Mouse (Mus musculus) limb, embryonic 14.5 days (tissue): ENCODE data around the gene Dgkz. TPM values are rescaled to one million over a fixed set of nuclear protein-coding genes. Genes with fewer than 3 reads are reported as not detected.

ENCODE experiments used
- ATAC-seq: fragments of 200-750 bp; cut with Nextera tagmentation; 2 replicates; pipeline ENCODE4 v1.8.0; 2017; ENCODE audit warnings: low read depth, moderate number of reproducible peaks, moderate TSS enrichment; ENCODE audit not compliant: low FRiP score
- DNase-seq: peaks from one replicate; pipeline ENCODE4 v3.0.0-alpha.2; 2015; ENCODE audit warnings: low spot score
- H3K27ac ChIP-seq: fragments of 300-500 bp; sonication (generic); replicated peaks from 2 replicates; pipeline ENCODE4 v1.5.1; 2014; ENCODE audit warnings: low read depth, mild to moderate bottlenecking, low read length, moderate library complexity, mixed read lengths
- H3K27me3 ChIP-seq: fragments of 300-500 bp; sonication (generic); 2 replicates; pipeline ENCODE4 v1.6.1; 2014; ENCODE audit warnings: low read length, mixed read lengths; ENCODE audit not compliant: control insufficient read depth, insufficient read depth
- H3K36me3 ChIP-seq: fragments of 300-500 bp; sonication (generic); 2 replicates; pipeline ENCODE4 v1.6.1; 2014; ENCODE audit warnings: mild to moderate bottlenecking, low read length, moderate library complexity, mixed read lengths; ENCODE audit not compliant: control insufficient read depth, insufficient read depth
- H3K4me1 ChIP-seq: fragments of 300-500 bp; sonication (generic); 2 replicates; pipeline ENCODE4 v1.6.1; 2014; ENCODE audit warnings: antibody characterized with exemption, low read length, mixed read lengths; ENCODE audit not compliant: control insufficient read depth, insufficient read depth
- H3K4me2 ChIP-seq: fragments of 300-500 bp; sonication (generic); replicated peaks from 2 replicates; pipeline ENCODE4 v1.6.1; 2014; ENCODE audit warnings: low read depth, mild to moderate bottlenecking, low read length, moderate library complexity; ENCODE audit not compliant: severe bottlenecking
- H3K4me3 ChIP-seq: fragments of 300-500 bp; sonication (generic); replicated peaks from 2 replicates; pipeline ENCODE4 v1.5.1; 2014; ENCODE audit warnings: low read length
- H3K9ac ChIP-seq: fragments of 300-500 bp; sonication (generic); 2 replicates; pipeline ENCODE4 v1.6.1; 2014; ENCODE audit warnings: mild to moderate bottlenecking, low read depth, low read length, moderate library complexity; ENCODE audit not compliant: severe bottlenecking
- H3K9me3 ChIP-seq: fragments of 300-500 bp; sonication (generic); 2 replicates; pipeline ENCODE4 v1.6.1; 2016; ENCODE audit warnings: low read length; ENCODE audit not compliant: control insufficient read depth
- POLR2A ChIP-seq: fragments of 200-500 bp; IDR thresholded peaks from 2 replicates; pipeline ENCODE4 v1.8.0; 2012; ENCODE audit warnings: inconsistent platforms, mild to moderate bottlenecking, moderate library complexity, borderline replicate concordance; ENCODE audit not compliant: insufficient read depth, insufficient read length; ENCODE audit errors: extremely low read depth
- WGBS: fragments of 180-500 bp; shearing (Covaris S2); extraction: QIAGEN DNeasy Blood & Tissue Kit; methylation state at CpG from one replicate; pipeline ENCODE4 v1.1.7; 2014; 5-methylcytosine and 5-hydroxymethylcytosine counted together
- polyA plus RNA-seq, 2 experiments: library from polyadenylated mRNA; depleted of rRNA in 1 of 2; stranded (reverse) in 1 of 2; unstranded in 1 of 2; fragments of >200 nt; fragmentation: Nextera tagmentation in 1 of 2; extraction: Ambion mirVana in 1 of 2; gene quantifications; 2 replicates each; pipeline versions ENCODE4 v1.2.1 to v1.2.3; 2012 to 2014

Gene Dgkz
- polyA plus RNA-seq, 2 experiments: 42.4 to 97.1 TPM

DNA sequence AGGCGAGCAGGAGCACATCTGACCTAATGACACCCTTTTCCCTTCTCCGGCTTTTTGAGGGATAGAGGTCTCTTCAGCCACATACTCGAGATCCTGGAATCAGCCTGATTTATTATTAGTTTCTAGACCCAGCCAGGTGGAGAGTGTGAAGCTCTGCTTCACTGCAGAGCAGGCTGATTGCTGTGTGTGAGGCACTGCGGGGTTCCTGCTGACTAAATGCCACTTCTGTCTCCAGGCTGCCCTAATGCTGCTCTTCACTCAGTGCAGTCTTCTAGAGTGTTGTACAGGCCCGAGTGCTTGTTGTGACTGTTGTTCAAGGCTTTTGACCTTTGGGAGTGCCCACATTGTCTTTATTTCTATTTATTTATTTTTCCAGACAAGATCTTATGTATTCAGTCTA lies 73.3 kb downstream of the Dgkz start:
- Histone ChIP-seq H3K9me3 (no peaks in the 10 kb centered on the region), H3K4me3 (no peak overlapping the region), H3K9ac (no peak overlapping the region), H3K36me3 (peaks cover 25% of the 10 kb centered on the region), H3K4me1 (no peaks in the 10 kb centered on the region), H3K27me3 (no peaks in the 10 kb centered on the region), H3K27ac (no peak overlapping the region), H3K4me2 (no peak overlapping the region)
- WGBS: 68% methylated on average over 5 of the region's 5 CpGs
- no peak for TF ChIP-seq POLR2A
- ATAC-seq: no peak
- no peak for DNase-seq

DNA sequence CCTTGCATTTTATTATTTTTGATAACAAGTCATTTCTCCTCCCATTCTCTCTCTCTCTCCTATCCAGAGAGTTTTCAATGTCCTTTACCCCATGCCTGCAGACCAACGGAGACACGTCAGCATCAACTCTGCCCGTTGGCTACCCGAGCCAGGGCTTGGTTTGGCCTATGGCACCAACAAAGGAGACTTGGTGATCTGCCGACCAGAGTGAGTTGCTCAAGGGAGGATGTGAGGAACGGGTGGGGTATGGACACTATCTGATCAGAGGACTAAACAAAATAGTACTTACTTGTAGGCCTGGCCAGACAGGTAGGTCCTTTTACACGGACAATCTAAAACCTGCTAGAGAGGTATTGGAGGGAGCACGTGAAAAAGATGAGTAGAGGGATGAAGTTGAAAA lies 75.2 kb downstream of the Dgkz start:
- H3K36me3 ChIP-seq: peaks cover 22% of the 10 kb centered on the region
- ATAC-seq (no peak), DNase-seq (no peak)
- no peaks in the 10 kb centered on the region for H3K4me1 ChIP-seq
- H3K27ac ChIP-seq: no peak overlapping the region
- no peak overlapping the region for H3K4me3 ChIP-seq
- no peaks in the 10 kb centered on the region for H3K9me3 ChIP-seq
- H3K4me2 ChIP-seq: no peak overlapping the region
- H3K9ac ChIP-seq: no peak overlapping the region
- no peak for TF ChIP-seq POLR2A
- 91% methylated on average over 8 of the region's 8 CpGs for WGBS
- H3K27me3 ChIP-seq: no peaks in the 10 kb centered on the region

DNA sequence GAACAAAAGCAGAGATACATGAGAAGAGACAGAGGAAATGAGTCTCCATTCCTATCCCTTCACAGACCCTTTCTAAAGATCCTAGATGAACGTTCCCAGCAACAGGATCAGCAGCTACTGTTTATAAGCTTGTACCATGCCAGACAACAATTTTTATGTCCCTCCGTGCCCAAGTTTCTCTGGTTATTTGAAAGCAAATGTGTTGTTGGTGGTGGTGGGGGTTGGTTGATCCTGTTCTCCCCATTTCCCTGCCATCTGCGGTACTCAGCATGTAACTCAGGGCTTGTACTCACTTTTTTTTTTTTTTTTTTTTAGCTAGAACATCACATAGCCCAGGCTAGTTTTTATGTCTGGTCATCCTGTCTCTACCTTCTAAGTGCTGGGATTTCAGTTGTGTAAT lies 76.5 kb downstream of the Dgkz start:
- no peak overlapping the region for H3K4me3 ChIP-seq
- WGBS: 92% methylated on average over 3 of the region's 3 CpGs
- no peaks in the 10 kb centered on the region for H3K9me3 ChIP-seq
- no peak overlapping the region for H3K4me2 ChIP-seq
- DNase-seq (no peak), ATAC-seq (no peak)
- TF ChIP-seq POLR2A: no peak
- H3K36me3 ChIP-seq: peaks cover 20% of the 10 kb centered on the region
- H3K9ac ChIP-seq: no peak overlapping the region
- H3K27me3 ChIP-seq: no peaks in the 10 kb centered on the region
- no peaks in the 10 kb centered on the region for H3K4me1 ChIP-seq
- no peak overlapping the region for H3K27ac ChIP-seq

DNA sequence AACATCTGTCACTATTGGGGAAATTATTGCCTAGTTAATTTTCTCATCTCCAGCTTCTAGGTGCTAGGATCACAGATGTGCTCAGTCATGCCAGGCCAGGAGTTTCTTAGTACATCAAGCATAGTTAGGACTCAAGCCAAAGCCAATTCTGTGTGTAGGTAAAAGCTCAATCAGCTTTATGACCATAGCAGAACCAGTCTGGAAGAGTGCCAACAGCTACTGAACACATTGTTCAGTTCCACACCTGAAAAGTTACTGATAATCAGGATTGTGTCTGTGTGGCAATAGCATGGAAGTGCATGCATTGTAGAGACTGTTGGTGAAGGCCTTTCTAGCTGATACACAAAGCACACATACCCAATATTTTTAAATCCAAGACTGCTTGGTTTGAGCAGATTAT lies 77.7 kb downstream of the Dgkz start:
- no peak overlapping the region for H3K4me3 ChIP-seq
- no peak overlapping the region for H3K9ac ChIP-seq
- ATAC-seq: no peak
- H3K9me3 ChIP-seq: no peaks in the 10 kb centered on the region
- H3K4me2 ChIP-seq: no peak overlapping the region
- no peaks in the 10 kb centered on the region for H3K27me3 ChIP-seq
- no peaks in the 10 kb centered on the region for H3K4me1 ChIP-seq
- TF ChIP-seq POLR2A: no peak
- no peak for DNase-seq
- peaks cover 20% of the 10 kb centered on the region for H3K36me3 ChIP-seq
- H3K27ac ChIP-seq: no peak overlapping the region

DNA sequence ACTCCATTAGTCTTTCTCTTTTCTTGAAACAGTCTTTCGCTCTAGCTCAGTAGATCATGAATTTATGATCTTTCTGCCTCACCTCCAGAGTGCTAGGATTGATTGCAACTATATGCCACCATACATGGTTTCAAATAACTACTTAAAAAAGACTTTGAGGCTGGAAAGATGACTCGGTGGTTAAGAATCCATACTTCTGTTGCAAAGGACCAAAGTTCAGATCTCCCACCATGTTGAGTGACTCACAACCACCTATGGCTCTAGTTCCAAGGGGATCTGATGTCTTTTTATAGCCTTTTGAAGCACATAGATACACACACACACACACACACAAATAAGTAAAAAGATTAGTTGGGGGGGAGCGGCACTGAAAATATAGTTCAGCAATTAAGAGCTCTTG lies 80.3 kb downstream of the Dgkz start:
- Histone ChIP-seq H3K4me1 (no peaks in the 10 kb centered on the region), H3K27ac (no peak overlapping the region), H3K36me3 (peaks cover 23% of the 10 kb centered on the region), H3K27me3 (no peaks in the 10 kb centered on the region), H3K4me3 (no peak overlapping the region), H3K4me2 (no peak overlapping the region), H3K9me3 (no peaks in the 10 kb centered on the region), H3K9ac (no peak overlapping the region)
- WGBS: 89% methylated on average over 3 of the region's 3 CpGs
- ATAC-seq: no peak
- TF ChIP-seq POLR2A: no peak
- no peak for DNase-seq

DNA sequence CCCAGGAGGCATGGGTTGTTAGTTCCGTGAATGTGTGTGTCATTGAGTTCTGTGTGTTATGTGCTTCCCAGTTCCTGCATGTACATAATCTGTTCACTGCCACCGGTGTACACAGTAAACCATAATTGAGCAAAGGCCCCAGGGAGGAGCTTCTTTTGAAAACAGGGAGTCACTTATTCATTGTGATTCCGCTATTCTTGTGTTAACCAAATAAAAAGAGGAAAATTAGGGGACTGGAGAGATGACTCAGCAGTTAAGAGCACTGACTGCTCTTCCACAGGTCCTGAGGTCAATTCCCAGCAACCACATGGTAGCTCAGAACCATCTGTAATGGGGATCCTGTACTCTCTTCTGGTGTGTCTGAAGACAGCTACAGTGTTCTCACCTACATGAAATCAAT lies 80.9 kb downstream of the Dgkz start:
- H3K4me1 ChIP-seq: no peaks in the 10 kb centered on the region
- 96% methylated on average over 3 of the region's 3 CpGs for WGBS
- no peaks in the 10 kb centered on the region for H3K9me3 ChIP-seq
- TF ChIP-seq POLR2A: no peak
- H3K36me3 ChIP-seq: peaks cover 18% of the 10 kb centered on the region; the same call in 1 of the 2 replicates
- DNase-seq: no peak
- H3K4me2 ChIP-seq: no peak overlapping the region
- ATAC-seq: no peak
- H3K27me3 ChIP-seq: no peaks in the 10 kb centered on the region
- no peak overlapping the region for H3K4me3 ChIP-seq
- H3K9ac ChIP-seq: no peak overlapping the region
- no peak overlapping the region for H3K27ac ChIP-seq
